Mouse (Mus musculus): ENCODE results near the gene Bfsp1.

DNA sequence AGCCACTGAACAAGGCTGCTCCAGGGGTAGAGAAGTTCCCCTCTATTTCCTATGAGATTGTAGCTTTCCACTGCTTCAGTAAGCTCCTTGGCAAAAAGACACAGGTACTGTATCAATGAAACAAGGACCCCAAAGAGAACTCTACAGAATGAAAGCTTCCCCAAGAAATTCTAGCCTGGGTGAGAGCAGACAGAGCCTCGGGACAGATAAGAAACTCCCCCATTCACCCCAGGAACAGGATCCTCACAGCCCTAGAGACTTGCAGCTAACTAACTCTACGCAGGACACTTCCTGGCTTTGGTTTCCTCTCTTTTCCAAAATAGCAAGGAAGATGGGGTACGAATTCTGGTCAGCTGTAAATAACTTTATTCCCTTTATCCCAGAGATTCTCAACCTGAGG lies 15.7 kb downstream of the Bfsp1 start:
- TF ChIP-seq ZNF384 (IDR thresholded peaks at IDR 0.05; ENCODE audit: low read depth, low read length), result no peak
- no peak for TF ChIP-seq MAFK (IDR thresholded peaks at IDR 0.05; ENCODE audit: insufficient read depth, low read depth, low read length)

Data from ES-E14 (cell line).